Mouse (Mus musculus) yolk sac, embryonic 10.5 days (tissue): ENCODE results near the gene Map4k5.
A peak's percentile ranks its signal among the peaks of the same experiment; 100 is the strongest.

Experiments
- DNase-seq: peaks from one replicate; pipeline ENCODE4 v3.0.0-alpha.2; 2017; ENCODE audit warnings: low spot score

The Map4k5 gene

DNA sequence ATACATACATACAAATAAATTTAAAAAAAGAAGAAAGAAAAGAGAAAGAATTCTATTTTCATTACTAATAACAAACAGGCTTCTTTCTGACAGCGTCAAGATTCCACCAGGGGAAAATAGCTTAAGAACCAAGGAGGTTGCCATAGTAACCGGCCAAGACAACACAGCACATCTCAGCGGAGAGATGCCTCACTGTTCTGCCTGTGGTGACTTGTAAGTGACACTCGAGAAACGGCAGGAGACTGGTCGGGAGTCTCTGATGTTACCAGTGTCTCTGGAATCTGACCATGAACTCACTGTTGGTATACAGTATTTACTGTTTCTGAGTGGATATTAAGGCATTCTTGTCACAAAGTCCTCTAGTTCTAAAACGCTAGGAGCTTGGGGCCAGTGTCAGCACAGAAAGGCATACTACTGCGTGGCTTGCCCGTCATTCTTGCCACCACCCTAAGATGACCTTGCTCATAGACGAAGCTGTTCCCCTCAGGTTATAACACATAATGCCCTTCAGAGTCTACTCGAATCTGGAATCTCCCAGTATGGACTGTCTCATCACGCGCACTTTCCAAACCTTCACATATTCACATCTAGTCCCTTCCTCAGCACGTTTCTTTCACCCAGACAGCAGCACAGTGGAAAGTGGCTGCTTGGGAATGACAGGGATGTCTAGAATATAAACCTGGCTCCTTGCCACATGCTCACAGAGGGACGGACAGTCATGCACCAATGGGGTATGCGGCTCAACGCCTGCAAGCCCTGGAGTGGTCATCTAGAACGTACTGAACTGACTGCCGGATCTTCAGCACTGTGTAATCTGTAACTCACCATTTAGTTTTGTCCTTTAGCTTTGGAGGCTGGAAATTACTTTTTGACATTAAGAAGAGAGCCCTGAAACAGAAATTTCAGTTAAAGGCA, 49.2 kb downstream of the Map4k5 start:
- no peak for DNase-seq

DNA sequence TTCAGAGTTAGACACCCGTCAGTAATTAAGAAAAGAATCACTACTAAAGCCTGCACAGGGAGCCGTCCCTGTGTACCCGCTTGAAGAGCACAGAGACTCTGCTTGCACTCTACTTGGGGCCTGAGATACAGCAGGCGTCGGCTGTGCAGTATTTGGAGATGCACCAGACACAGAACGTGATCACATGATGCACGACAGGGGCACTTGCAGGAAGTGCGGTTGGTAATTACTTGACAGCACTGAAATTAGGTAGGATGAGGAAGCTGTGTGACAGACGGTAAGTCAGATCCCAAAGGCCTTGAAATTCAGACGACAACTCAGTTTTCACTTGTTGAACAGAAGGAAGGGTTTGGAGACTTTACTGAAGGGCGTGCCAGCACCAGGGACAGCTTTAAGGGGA, 54.6 kb downstream of the Map4k5 start:
- DNase-seq, result no peak

DNA sequence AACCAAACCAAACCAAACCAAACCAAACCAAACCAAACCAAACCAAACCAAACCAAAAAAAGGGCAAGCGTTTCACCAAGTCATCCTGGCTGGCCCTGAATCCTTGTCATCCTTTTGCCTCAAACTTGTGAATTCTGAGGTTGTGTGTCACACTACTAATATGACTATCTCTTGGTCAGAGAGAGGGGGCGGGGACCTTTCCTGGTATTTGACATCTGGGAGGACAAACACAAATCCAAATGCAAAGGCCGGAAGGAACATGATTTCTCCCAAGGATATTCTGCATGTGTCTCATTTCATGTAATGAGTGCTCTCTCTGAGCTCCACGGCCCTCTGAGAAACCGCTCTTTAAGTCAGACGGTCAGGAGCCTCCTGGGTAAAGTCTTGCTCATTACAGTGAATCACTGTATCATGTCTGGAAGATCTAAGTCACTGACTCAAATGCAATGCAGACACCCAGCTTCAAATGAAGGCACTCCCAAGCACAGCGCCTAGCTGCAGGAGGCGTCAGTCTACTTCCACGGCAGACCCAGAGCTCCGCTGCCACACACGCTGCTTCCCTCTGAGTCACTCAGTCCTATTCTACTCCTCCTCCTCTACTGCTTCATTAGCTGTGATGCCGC, 58.9 kb downstream of the Map4k5 start:
- DNase-seq, result no peak

DNA sequence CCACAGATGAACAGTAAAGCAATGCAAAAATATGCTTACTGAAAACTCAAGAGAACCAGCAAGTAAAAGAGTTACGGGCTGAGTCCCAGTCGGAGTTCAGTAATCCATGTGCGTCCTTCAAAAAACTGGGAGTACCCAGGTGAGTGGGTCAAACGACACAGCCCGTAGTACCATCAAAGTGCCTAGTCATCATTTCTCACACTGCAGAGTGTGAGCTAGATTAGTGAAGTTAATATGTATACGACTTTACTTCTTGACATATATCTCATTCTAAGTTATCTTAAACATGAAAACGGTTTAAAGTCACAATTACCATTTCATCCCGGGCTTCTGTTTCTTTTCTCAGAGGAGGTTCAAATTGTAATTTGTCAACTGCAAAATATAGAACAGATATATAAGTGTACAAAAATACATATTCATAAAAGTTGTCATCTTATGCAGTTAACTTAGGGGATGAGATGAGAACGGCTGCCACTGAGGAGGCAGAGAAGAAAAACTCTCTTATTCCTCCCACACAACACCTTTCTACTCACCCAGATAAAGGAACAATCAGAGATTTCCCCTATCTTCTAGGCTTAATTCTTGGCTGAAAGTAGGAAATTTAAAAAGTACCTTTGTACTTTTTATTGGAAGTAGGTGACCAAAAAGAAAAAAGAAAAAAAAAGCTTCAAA, 61.6 kb downstream of the Map4k5 start:
- DNase-seq, result no peak

DNA sequence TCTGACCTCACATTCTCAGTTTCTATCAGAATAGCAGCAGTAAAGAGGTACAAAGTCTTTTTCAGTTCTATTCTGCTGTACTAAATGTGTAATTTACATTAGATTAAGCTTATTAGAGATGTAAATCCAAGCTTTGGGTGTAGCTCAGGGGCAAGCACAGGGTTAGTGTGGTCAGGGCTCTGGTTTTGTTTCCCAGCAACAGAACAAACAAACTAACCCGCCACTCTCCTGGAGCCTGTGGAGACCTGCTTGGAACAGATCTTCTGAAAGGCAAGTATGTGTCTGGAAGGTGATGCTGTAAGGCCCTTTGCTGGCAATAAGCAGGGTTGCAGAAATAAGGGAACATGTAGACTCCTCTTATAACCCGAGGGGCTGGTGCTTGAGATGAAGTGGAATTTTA, 64.8 kb downstream of the Map4k5 start:
- no peak for DNase-seq

DNA sequence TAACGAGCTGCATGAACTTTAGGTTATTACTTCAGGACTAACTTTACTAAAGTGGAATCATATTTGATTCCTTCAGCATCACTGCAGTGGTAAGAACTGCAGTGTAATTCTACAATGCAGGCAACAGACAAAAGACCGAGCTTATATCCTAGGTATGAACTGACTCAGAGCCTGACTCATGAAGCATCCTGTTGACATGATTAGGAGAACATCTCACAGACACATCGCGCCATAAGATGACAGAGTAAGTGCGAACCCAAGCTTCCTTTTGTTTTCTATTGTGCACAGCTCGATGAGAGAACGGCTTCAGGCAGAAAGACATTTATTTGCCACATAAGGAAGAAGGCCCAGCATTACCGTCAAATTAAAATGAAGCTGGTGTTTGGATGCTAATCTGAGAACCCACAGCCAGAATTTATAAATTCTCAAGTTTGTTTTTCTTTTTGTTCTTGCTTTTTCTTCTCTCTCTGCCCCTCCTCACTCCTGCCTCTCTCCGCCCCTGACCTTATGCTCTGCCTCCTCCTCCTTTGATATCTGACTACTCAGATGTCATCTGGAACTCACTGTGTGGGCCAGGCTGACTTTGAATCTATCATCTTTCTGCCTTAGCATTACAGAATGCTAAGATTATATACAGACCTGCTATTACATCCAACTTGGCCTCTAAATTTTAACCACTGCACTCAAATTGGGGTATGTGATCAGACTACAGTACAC, 68.0 kb downstream of the Map4k5 start:
- no peak for DNase-seq

DNA sequence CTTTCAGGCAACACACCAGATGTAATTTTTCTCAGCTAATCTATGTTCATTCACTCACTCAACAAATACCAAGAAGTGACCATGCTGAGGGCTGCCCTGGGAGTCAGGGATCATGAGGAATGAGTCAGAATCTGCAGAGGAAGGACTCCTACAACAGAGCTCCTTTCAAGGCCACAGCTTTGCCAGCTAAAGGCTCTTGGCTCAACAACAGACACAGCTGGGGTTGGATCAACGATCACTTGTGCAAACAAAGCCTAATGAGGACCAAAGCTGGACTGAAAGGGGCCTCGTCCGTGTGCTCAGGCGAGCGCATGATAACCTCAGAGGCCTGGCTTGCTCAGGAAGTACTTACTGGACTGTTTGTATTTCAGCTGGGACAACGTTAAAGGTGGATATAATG, 78.7 kb downstream of the Map4k5 start:
- no peak for DNase-seq

DNA sequence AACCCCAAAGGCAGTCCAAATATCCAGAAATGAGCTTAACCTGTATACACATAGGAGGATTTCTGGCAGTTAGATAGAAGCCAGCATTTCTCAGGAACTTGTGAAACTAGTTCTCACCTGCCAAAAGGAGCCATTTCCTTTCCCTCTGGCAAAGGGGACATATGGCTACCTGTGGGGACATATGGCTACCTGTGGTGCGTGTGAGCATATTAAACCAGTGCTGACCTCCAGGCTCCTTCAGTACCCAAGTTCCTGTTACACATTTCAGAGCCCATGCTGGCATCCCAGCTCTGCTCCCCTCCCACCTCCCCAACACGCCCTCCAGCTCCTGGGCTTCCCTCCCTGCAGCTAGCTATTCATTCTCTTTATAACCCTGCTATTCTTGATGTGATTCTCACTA, 79.4 kb downstream of the Map4k5 start:
- no peak for DNase-seq

DNA sequence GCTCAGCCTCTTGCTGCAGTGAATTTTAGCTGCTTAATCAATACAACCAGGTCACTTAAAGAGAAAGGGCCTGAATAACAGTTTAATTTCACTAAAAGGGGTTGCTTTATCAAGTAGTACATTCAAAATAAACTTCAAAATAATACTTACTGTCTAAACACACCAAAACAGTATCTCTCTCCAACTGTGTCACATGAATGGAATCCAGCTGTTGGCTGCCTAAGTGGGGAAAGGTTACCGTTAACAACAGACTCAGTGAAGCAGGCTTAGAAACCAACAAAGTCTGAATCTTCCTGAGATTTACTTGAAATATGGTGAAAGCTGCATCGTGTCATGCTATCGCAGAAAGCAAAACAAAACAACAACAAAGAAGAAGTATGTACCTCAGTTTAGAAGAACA, 80.0 kb downstream of the Map4k5 start:
- DNase-seq, result no peak

DNA sequence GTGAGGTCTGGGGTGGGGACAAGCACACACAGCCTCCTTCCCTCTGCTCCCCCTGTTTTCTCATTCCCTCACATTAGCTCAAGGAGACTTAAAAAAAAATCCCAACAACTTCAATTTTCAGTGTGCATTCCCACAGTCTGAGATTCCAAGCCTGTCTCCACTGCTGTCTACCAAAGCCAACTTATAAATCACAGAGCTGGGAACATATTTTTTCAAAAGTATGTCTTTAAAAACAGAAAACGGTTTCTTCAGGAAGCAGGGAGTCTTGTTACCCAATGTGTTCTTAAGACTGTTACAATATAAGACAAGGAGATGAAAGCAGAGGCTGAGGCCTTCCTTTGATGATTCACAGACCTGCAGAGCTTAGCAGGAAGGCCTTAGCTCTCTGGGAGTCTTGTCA, 81.0 kb downstream of the Map4k5 start:
- DNase-seq, result no peak

DNA sequence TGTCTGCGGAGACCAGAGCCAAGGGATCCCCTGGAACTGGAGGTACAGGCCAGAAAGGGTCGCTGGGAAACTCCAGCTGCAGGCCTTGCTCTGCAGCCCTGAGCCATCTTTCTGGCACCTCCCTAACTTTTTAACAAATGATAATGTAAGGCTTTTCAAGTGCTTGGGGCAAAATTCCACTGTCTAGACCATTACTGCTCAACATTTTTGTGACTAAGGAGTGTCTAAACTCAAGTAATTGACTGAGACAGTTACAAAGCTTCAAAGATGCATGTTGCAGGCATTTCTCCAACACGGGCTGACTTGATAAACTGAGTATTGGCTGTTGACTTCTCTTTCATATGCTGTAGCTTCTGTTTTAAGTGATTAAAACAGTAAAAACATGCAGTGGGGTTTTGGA, 83.6 kb downstream of the Map4k5 start:
- no peak for DNase-seq

DNA sequence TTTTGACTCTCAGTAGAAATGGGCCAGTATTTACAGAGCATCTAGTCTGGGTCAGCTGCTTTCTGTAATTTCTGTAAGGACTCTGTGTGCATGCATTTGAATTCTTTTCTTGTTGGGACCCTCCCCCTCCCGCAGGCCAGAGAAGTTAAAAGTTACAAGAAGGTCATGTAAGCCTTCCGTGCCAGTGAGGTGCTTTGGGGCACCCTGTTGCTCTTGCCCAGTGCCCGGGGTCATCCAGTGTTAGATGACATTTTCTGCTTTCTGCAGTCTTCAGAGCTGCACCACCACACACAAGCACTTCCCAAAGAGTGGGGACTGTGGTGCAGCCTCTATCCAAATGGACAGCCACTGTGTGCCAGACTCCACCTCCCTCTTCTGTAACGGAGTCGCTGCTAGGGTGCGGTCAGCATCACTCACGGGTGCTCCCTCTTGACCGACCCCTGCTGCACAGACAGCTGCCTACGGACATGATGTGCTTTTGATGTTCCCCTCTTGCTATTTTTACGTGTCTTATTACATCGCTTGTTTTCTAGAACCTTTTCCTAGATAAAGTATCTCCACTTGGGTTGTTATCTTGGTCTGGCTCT, 85.5 kb downstream of the Map4k5 start:
- no peak for DNase-seq

DNA sequence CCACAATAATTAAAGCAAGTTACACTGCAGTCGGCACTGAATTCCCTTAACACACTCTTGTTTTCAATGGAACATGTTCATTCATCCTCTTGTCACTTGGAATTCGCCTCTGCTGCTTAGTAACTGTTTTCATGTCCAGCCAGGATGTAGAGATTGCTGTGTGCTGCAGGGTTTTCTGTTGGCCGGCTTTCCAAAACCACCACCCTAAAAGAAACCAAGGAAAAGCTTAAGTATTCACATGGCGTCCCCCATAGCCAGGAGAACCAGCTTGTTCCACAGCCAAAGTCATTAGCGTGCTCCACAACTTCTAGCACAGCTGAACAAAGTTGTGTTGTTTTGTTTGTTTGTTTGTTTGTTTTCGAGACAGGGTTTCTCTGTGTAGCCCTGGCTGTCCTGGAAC, 87.9 kb downstream of the Map4k5 start:
- no peak for DNase-seq

DNA sequence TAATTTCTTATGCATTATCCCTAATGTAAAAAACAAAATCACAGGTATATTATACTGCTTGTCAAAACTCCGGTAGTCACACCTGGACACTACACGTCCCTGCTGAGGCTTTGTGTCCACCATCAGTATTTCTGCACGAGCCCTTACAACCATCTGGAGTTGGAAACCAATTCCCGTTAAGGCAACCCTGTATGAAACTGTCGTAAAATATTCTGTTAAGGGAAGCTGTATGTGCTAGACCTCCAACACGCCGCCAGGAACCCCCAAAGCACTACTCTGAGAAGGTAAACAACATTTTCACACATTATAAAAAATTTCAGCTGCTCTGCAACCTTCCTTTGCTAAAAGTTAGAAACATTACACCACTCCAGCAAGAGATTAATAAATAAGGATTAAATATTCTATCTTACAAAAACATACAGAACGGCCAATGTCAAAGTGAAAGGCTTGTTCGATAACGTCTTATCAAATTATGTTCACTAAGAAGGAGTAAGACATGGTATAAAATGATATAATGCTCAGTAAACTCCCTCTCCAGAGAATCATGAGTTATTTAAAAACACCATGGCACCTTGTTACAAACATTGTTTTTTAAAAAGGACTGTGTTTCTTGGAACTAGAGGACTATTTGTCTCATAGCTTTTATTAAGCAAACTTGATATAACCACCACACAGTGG, 88.5 kb downstream of the Map4k5 start:
- DNase-seq, result no peak

DNA sequence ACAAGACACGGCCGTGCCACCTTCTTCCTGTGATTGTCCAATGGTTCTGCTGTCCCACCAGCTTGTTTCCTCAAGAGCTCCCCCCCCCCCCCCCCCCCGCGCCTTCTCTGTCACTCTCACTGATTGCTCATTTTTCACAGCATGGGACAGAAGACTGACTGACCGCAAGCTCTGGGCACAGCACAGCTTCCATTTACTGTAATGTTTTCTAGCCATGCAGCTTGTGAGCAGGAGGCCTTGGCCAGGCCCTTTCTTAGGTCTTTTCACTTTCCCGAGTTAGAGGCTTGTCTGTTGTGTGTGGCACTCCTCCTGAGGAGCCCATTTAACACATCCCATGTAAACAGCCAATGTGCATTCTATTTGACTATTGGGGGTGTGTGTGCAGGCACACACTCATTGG, 89.8 kb downstream of the Map4k5 start:
- DNase-seq, result no peak

DNA sequence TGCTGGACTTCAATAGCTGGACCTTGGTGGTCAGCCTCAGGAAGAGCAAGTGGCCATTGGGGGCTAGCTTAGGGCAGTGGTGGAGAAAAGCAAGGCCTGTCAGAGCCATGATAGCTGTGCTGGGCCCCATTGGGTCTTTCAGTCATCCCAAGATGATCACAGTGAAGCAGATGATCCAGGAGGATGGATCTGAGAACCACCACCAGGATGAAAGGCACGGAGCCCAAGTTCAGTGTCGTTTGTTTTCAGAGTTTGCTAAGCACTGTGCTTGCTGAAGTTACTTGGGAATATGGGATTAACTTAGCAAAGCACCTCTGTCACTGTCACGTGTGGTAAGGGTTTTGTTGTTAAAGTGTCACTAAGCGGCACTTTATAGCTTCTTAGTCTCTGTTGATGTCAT, 92.4 kb downstream of the Map4k5 start:
- DNase-seq, result no peak

DNA sequence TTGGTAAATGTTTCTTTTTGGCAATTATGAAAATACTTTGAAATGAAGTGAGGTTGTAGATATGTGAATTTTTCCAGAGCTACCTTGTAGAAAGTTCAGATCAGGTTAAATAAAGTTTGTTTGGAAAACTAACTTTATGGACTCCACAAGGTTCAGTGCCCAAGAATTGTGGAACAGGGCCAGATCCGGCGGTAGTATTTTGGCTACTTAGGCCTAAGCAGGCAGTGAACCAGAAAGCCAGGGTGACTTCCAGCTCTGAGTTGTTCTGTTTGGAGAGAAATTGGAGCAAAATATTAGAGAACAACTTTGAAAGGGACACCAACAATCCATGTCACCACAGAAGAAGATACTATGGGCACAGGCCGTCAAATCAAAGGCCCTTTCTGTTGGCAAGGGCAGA, 96.7 kb downstream of the Map4k5 start:
- DNase-seq, result no peak

DNA sequence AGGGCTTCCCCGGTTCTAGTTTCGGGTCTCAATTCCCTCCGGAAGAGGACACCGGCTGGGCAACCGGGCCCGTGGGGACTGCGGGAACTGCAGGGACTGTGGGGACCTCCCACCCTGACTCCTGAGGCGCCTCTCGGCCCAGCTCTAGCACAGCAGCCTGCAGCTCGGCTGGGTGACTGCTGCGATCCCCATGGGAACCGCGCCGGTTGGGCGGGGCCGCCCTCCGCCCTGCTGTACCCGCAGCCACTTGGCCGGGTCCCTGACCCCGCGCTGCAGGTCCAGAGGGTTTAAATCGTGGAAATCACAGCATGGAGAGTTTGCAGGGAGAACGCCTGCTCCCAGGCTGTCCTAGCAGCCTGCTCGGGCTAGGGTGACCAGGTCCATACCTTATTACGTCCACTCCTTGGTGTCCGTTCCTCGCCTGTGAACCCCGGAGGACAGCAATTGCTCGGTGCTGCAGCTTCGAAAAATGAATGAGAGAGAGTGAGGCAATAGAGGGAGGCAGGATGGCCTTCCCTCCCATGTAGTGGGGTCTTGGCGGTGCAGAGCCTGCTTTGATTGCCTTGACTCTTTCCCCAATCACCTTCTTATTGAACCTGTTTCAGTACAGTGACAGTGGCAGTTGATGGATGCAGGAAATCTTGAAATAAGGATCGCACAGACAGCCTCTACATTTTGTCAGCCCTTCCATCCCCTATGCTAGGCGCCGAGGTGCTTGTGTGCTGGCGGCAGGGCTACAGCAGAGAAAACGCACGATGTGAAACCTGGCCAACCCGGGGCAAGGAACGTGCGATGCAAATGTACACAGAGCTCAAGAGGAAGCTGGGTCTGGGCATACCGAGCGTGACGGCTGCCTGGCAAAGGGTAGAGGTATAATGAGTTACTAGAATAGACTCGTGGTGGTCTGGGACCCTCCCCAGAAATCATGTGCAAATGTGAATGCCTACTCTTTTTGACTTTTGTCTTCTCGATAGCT, 102.2 kb downstream of the Map4k5 start, which contains the start of gene Cdkl1:
Gene Cdkl1, minus strand, starts transcription at position 738 of the 976 bp plus-strand sequence.
- DNase-seq, result peak; percentile 53

DNA sequence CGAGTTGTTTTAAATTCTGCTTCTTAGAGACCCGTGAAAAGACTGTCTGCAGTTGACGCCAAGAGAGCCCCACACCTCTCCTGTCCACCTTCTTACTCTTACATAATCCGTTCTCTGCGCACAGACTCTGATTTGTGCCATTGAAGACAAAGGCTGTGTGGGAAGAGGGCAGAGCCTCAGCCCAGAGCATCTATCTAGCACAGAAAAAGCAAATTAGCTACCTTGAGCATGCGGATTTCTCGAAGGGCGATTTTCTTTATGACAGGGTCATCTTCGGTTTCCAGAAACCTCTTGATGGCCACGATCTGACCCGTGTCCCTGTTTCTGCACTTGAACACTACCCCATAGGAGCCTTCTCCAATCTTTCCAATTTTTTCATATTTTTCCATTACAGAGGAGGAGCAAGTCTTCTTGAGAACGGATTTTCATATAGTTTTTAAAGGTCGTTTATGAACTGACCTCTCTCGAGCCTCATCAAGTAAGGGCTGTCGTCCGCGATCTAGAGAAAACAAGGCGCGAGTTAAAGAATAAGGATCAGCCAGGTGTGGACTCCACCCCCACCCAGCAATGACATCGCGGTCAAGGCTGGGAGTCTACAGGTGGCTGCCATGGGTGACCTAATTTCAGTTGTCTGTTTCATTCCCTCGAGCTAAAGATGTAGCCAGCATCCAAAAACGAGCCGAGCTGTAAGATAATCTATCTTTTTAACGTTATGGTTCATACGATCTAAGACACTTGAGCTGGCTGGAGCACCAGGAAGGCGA, 103.1 kb downstream of the Map4k5 start:
- no peak for DNase-seq
